In genomic region chr3:33874456-33875286, GRCm38 (mm10) we compare ENCODE assay signal across 23 mouse cellular contexts.
"Had no signal": no experiment of that assay in that cellular context is flagged by ENCODE, and none has a peak within 500 bp of the region (broad histone marks: within the 10 kb centered on the region; RNA-seq: fewer than 3 reads in every experiment).

No protein-coding gene starts in this region.

- H3K36me3 ChIP-seq: heart, embryonic 13.5 days; heart, embryonic 15.5 days; hindbrain, embryonic 13.5 days; hindbrain, embryonic 15.5 days; limb, embryonic 10.5 days; limb, embryonic 12.5 days; liver, embryonic 13.5 days had no signal

- H3K27ac ChIP-seq: heart, adult 2 months; heart, embryonic 13.5 days; heart, embryonic 15.5 days; hindbrain, embryonic 13.5 days; hindbrain, embryonic 15.5 days; hindbrain, postnatal 0 days; limb, embryonic 10.5 days; limb, embryonic 12.5 days; liver, embryonic 13.5 days had no signal

- H3K9ac ChIP-seq: heart, embryonic 13.5 days; heart, embryonic 15.5 days; hindbrain, embryonic 13.5 days; hindbrain, embryonic 15.5 days; limb, embryonic 12.5 days; liver, embryonic 13.5 days had no signal

- H3K27me3 ChIP-seq: heart, embryonic 13.5 days; heart, embryonic 15.5 days; hindbrain, embryonic 13.5 days; hindbrain, embryonic 15.5 days; limb, embryonic 12.5 days; liver, embryonic 13.5 days had no signal

- H3K4me2 ChIP-seq: heart, embryonic 11.5 days; heart, embryonic 13.5 days; heart, embryonic 15.5 days; hindbrain, embryonic 13.5 days; hindbrain, embryonic 15.5 days; limb, embryonic 12.5 days; liver, embryonic 11.5 days; liver, embryonic 13.5 days had no signal

- H3K4me3 ChIP-seq: heart, adult 2 months; heart, embryonic 13.5 days; heart, embryonic 15.5 days; hindbrain, embryonic 13.5 days; hindbrain, embryonic 15.5 days; limb, embryonic 10.5 days; limb, embryonic 12.5 days; liver, embryonic 13.5 days had no signal

- H3K9me3 ChIP-seq: heart, embryonic 13.5 days; heart, embryonic 15.5 days; hindbrain, embryonic 13.5 days; hindbrain, embryonic 15.5 days; limb, embryonic 10.5 days; limb, embryonic 12.5 days; liver, embryonic 13.5 days had no signal

- DNase-seq: gastrocnemius, postnatal 14 days; gastrocnemius, postnatal 36 days; heart, adult 2 months; heart, postnatal 14 days; heart, postnatal 36 days; kidney, adult 18-20 months; kidney, adult 8-10 months; kidney, postnatal 10 days; kidney, postnatal 25 days; layer of hippocampus, adult 9-11 months; layer of hippocampus, postnatal 36 days; liver; liver, embryonic 13.5 days had no signal

- H3K4me1 ChIP-seq: heart, embryonic 13.5 days; heart, embryonic 15.5 days; hindbrain, embryonic 15.5 days; limb, embryonic 12.5 days; liver, embryonic 13.5 days had no signal

- ATAC-seq: hindbrain, postnatal 0 days; intestine, postnatal 0 days had no signal
